Mouse (Mus musculus) CH12.LX (cell line): ENCODE data around the gene Lrrk2.

Experiments
- BHLHE40 ChIP-seq: IDR thresholded peaks from 2 replicates; pipeline ENCODE4 v1.6.1; 2011; ENCODE audit warnings: mild to moderate bottlenecking, low read depth, low read length, improper control_type of control experiment
- CHD1 ChIP-seq: IDR thresholded peaks from 2 replicates; pipeline ENCODE4 v1.6.1; 2012; ENCODE audit warnings: low read depth, low read length, improper control_type of control experiment, inconsistent platforms
- CTCF ChIP-seq, 2 experiments: IDR thresholded peaks in 1 of 2; conservative IDR thresholded peaks in 1 of 2; 2 replicates each; pipeline ENCODE4 v1.5.1; 2011 to 2012; ENCODE audit warnings: low read depth in 2 of 2, low read length in 2 of 2, improper control_type of control experiment in 1 of 2, inconsistent platforms in 1 of 2, mild to moderate bottlenecking in 1 of 2, moderate library complexity in 1 of 2
- EP300 ChIP-seq: IDR thresholded peaks from 2 replicates; pipeline ENCODE4 v1.6.1; 2011; ENCODE audit warnings: low read length, improper control_type of control experiment
- IRF4 ChIP-seq: IDR thresholded peaks from 2 replicates; pipeline ENCODE4 v1.6.1; 2014; ENCODE audit warnings: low read depth, mild to moderate bottlenecking, inconsistent platforms, low read length, improper control_type of control experiment
- MAFK ChIP-seq: IDR thresholded peaks from 2 replicates; pipeline ENCODE4 v1.6.1; 2011; ENCODE audit warnings: low read length, improper control_type of control experiment; ENCODE audit not compliant: insufficient replicate concordance
- PAX5 ChIP-seq: IDR thresholded peaks from 2 replicates; pipeline ENCODE4 v1.6.1; 2012; ENCODE audit warnings: low read length, inconsistent platforms, mixed read lengths
- POLR2A ChIP-seq: IDR thresholded peaks from 2 replicates; pipeline ENCODE4 v1.6.1; 2011; ENCODE audit warnings: low read depth, mild to moderate bottlenecking, improper control_type of control experiment, low read length
- RCOR1 ChIP-seq: conservative IDR thresholded peaks from 2 replicates; pipeline ENCODE4 v1.6.1; 2012; ENCODE audit warnings: low read depth, mild to moderate bottlenecking, inconsistent platforms, low read length, improper control_type of control experiment
- SIN3A ChIP-seq: IDR thresholded peaks from 2 replicates; pipeline ENCODE4 v1.6.1; 2012; ENCODE audit warnings: low read length, improper control_type of control experiment, inconsistent platforms
- SMC3 ChIP-seq: IDR thresholded peaks from 2 replicates; pipeline ENCODE4 v1.6.1; 2011; ENCODE audit warnings: low read depth, low read length, improper control_type of control experiment
- UBTF ChIP-seq: IDR thresholded peaks from 2 replicates; pipeline ENCODE4 v1.6.1; 2012; ENCODE audit warnings: low read depth, mild to moderate bottlenecking, inconsistent platforms, low read length, improper control_type of control experiment, moderate library complexity
- ZC3H11A ChIP-seq: IDR thresholded peaks from 2 replicates; pipeline ENCODE4 v1.6.1; 2012; ENCODE audit warnings: low read depth, mild to moderate bottlenecking, inconsistent platforms, low read length, improper control_type of control experiment

GRCm38 (mm10) chr15:91643632-91644348 lies 29.2 kb upstream of the Lrrk2 start:
- no peak for TF ChIP-seq ZC3H11A
- TF ChIP-seq CHD1 = no peak
- TF ChIP-seq POLR2A = no peak
- no peak for TF ChIP-seq MAFK
- TF ChIP-seq RCOR1 = no peak
- TF ChIP-seq CTCF (conservative IDR thresholded peaks at IDR 0.05 in 1 of 2, IDR thresholded peaks at IDR 0.05 in 1 of 2; ENCODE audit: low read depth in 2 of 2, low read length in 2 of 2) = no peak
- no peak for TF ChIP-seq SIN3A
- TF ChIP-seq PAX5 = no peak
- TF ChIP-seq IRF4 = no peak
- TF ChIP-seq EP300 = no peak
- TF ChIP-seq BHLHE40 = no peak
- TF ChIP-seq UBTF = no peak
- no peak for TF ChIP-seq SMC3
